ENCODE assay signal across 8 mouse cellular contexts in the genomic region with DNA sequence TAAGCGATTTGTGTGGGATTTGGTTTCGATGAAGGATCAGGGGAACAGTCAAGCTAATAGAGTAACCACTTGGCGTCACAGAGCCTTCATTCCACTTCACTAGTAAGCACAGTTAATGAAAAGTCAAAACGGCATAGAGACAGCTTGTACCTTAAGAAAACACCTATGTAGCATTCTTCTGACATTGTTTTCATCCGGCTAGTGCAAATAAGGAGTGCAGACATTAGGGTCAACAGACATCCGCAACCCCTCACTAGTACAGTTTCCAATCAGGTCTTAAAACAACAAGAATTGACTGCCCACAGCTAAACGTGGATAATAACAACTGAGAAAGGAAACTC. TPM values are rescaled to one million over a fixed set of nuclear protein-coding genes. Genes with fewer than 3 reads are reported as not detected.
DNase-seq lines count a peak whose midpoint lies in the region; ATAC-seq and TF ChIP-seq lines count a peak whose summit lies in the region.

No protein-coding gene starts in this region.

- ATAC-seq in CD4-positive, CD25-positive, alpha-beta regulatory T cell, adult 4 months: no peak
- ATAC-seq in liver, embryonic 11.5 days (replicated peaks; ENCODE audit: low FRiP score): no peak
- ATAC-seq in monocyte, adult 5-6 weeks (replicated peaks; ENCODE audit: insufficient number of reproducible peaks, low FRiP score, low TSS enrichment, poor library complexity, severe bottlenecking): no peak

- peak; percentile 14 for DNase-seq in CD4-positive, CD25-positive, alpha-beta regulatory T cell, adult 2 months (ENCODE audit: low read depth, low spot score)
- no peak for DNase-seq in spleen, adult 2 months (ENCODE audit: low read depth in 1 of 2, low spot score in 2 of 2)
- DNase-seq in spleen, postnatal 14 days (ENCODE audit: low spot score in 2 of 2): no peak
- DNase-seq in liver, embryonic 11.5 days (ENCODE audit: low spot score): no peak
- no peak for DNase-seq in ovary, adult 18-20 months (ENCODE audit: low spot score)
- no peak for DNase-seq in adrenal gland, postnatal 36 days

- H3K4me3 ChIP-seq in spleen, adult 2 months (ENCODE audit: extremely low read depth, insufficient read depth, insufficient read length): peak overlapping the region; percentile 94
- peak overlapping the region; percentile 99 for H3K4me3 ChIP-seq in liver, embryonic 11.5 days (ENCODE audit: low read depth, low read length)

- peaks cover 2% of the 10 kb centered on the region for H3K36me3 ChIP-seq in spleen, adult 2 months (ENCODE audit: control insufficient read depth, insufficient read depth, low read length)
- H3K36me3 ChIP-seq in liver, embryonic 11.5 days (ENCODE audit: control insufficient read depth, insufficient read depth, low read length): no peaks in the 10 kb centered on the region; the same call in 1 of the 2 replicates

- no peaks in the 10 kb centered on the region for H3K27me3 ChIP-seq in spleen, adult 2 months (ENCODE audit: control insufficient read depth, insufficient read depth, low read length)
- no peaks in the 10 kb centered on the region for H3K27me3 ChIP-seq in liver, embryonic 11.5 days (replicated peaks; ENCODE audit: control insufficient read depth, insufficient read depth, low read length)

- peaks cover 2% of the 10 kb centered on the region; the same call in 1 of the 2 replicates for H3K4me1 ChIP-seq in spleen, adult 2 months (ENCODE audit: control insufficient read depth, insufficient read depth, insufficient read length)
- H3K4me1 ChIP-seq in liver, embryonic 11.5 days (replicated peaks; ENCODE audit: control insufficient read depth, insufficient read depth, low read length): peaks cover 26% of the 10 kb centered on the region

- no peak for TF ChIP-seq CTCF in spleen, adult 2 months (IDR thresholded peaks at IDR 0.05; ENCODE audit: extremely low read depth, insufficient read depth, insufficient read length, insufficient replicate concordance)

- H3K9me3 ChIP-seq in liver, embryonic 11.5 days (ENCODE audit: control insufficient read depth, low read length): no peaks in the 10 kb centered on the region

- WGBS in spleen, adult 2 months: 5% methylated on average over 7 of the region's 7 CpGs
- 8% methylated on average over 7 of the region's 7 CpGs for WGBS in liver, embryonic 11.5 days

- H3K27ac ChIP-seq in spleen, adult 2 months (ENCODE audit: insufficient read depth, low read length): no peak overlapping the region
- H3K27ac ChIP-seq in liver, embryonic 11.5 days (ENCODE audit: low read depth, low read length): peak overlapping the region; percentile 85; the same call in 1 of the 2 replicates

- TF ChIP-seq POLR2A in spleen, adult 2 months (IDR thresholded peaks at IDR 0.05; ENCODE audit: low read depth, low read length): no peak

- H3K9ac ChIP-seq in liver, embryonic 11.5 days (ENCODE audit: low read depth, low read length): peak overlapping the region; percentile 97

- H3K4me2 ChIP-seq in liver, embryonic 11.5 days: peak overlapping the region; percentile 91

RNA-seq across cellular contexts. Expression of a gene that starts 1.1 kb away (rescaled TPM):
- 10 to 100 TPM; 33.0 to 36.0 TPM for polyA plus RNA-seq in CD4-positive, CD25-positive, alpha-beta regulatory T cell, adult 4 months (2017; shearing (Covaris generic))
- polyA plus RNA-seq in spleen, adult 2 months (2012; rRNA removed): 16.0 and 23.5 TPM in 2 replicates
- polyA plus RNA-seq in liver, embryonic 11.5 days (2014; fragmentation: Nextera tagmentation; extraction: Ambion mirVana): 57.0 and 60.2 TPM in 2 replicates
- total RNA-seq in adrenal gland, postnatal 36 days (2021): 10 to 100 TPM; 33.2 to 39.8 TPM
- total RNA-seq in monocyte, adult 5-6 weeks (2017): 64.5 to 80.1 TPM (median 68.5 TPM) in 3 replicates

RNA-seq across cellular contexts. Expression of a gene that starts 42.6 kb away (rescaled TPM):
- 1 to 10 TPM; 2.7 to 5.7 TPM for polyA plus RNA-seq in CD4-positive, CD25-positive, alpha-beta regulatory T cell, adult 4 months (2017; shearing (Covaris generic))
- polyA plus RNA-seq in spleen, adult 2 months (2012; rRNA removed): 2.4 and 2.7 TPM in 2 replicates
- polyA plus RNA-seq in liver, embryonic 11.5 days (2014; fragmentation: Nextera tagmentation; extraction: Ambion mirVana): 3.9 and 4.6 TPM in 2 replicates
- 10 to 100 TPM; 12.4 to 14.0 TPM for total RNA-seq in adrenal gland, postnatal 36 days (2021)
- total RNA-seq in monocyte, adult 5-6 weeks (2017): 3.9 to 6.4 TPM (median 5.5 TPM) in 3 replicates
